Mouse (Mus musculus): Measurements from ENCODE around the gene Ccdc80. TPM values are rescaled to one million over a fixed set of nuclear protein-coding genes. Genes with fewer than 3 reads are reported as not detected.
A peak's percentile ranks its signal among the peaks of the same experiment; 100 is the strongest.

Ccdc80 gene
- total RNA-seq (2021), result 1 to 10 TPM; 1.9 to 3.1 TPM
- long read RNA-seq, partial matches to known transcripts, result 2 of 5 reads
- long read RNA-seq, other reads (novel, unspliced or antisense), result 0 of 5 reads

DNA sequence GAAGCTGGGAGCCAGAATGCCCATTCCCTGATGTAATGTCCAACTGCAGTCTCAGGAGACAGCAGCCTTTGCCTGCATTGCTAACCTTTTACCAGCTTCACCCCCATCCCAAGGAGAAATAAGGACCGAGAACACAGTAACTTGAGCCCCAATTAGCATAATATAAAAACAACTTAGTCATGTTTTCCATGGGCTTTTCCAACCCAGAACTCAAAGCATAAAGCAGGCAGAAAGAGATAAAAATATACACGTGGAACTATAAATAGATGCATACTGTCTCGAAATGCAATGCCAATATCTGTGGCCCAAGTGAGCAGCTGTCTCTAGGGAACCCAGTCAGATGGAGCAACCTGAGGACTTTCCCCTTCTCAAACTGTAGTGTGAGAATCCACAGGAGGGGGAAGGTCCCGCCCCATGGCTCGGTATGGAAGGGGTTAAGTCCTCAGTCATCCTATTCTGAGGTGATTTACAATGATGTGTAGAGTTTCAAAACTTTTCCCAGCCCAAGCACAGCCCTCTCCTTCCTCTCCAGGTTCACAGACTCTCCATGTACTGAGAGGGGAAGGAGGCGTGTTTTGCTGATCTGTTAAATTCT, at the start of gene Ccdc80:
Gene Ccdc80 (plus strand): TSS at position 266 of the 595 bp plus-strand sequence.
- no peak for DNase-seq (ENCODE audit: low spot score in 2 of 2)

DNA sequence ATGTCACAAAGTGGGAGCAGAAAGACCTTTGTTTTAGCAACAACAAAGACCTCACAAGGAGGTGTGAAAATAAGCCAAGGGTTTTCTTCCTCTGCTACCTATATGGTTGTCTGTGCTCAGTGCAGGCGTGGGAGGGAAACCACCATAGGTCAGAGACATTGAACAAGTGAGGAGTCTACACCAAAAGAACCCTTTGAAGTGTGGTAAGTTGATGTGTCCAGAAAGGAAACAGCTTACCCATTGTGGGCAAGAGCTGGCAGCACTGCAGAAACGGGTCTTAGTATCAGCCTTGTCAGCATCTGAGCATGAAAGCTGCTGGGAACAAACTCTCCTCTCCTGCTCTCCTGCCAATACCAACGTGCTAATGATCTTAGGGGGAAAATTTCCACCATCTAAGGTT, 48.4 kb upstream of the Ccdc80 start:
- no peak for DNase-seq (ENCODE audit: low spot score in 2 of 2)

DNA sequence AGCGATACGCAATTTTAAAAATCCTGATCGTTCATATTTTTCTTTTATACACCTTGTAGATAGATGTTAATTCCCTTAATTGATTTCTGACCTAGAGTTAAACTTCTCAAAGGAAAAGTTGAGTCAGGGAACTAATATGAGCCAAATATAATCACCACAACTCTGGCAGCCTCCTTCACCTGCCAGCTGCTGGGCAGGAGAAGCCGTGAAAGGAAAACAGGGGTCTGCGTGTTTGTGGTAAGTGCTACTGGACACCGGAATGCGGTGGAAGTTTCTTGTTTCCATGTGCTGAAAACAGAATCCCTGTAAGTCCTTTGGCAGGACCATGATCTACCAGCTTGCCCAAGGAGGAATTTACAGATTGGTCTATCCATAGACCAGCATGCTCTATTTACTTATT, 36.0 kb upstream of the Ccdc80 start:
- DNase-seq (ENCODE audit: low spot score in 2 of 2), result no peak

DNA sequence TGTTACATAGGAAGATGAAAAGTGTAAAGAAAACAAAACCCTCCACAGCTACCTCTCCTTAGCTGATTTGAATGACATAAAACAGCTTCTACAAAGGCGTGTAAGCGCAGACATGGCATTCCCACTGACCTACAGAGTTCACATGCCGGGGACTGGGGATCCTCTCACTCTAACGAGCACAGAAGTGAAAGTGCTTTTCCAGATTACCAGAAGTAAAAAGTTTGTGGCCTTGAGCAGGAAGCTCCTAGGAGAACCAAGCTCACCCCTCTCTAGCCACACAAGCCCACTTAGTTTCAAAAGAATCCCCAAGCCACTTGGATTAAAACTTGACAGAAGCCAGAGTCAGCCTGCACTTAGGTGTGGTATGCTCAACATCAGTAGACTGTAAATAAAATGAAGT, 35.3 kb upstream of the Ccdc80 start:
- no peak for DNase-seq (ENCODE audit: low spot score in 2 of 2)

DNA sequence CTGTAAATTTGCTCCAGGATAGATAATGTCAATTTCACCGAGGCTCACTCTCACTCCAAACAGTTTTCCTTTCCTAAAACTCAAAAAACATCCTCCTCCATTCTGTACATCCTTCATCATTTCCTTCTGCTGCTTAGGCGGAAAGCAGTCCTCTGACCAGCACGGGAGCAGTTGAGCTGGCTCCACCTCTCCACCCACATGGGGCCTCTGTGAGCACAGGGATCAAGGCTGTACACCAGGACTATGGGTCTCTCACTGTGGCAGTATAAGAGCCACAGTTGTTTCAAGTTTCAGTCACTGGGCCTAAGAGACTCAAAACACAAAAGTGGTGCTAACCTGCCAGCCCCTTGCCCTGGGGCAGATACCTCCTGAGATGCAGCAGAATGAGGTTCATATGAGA, 32.1 kb upstream of the Ccdc80 start:
- no peak for DNase-seq (ENCODE audit: low spot score in 2 of 2)

DNA sequence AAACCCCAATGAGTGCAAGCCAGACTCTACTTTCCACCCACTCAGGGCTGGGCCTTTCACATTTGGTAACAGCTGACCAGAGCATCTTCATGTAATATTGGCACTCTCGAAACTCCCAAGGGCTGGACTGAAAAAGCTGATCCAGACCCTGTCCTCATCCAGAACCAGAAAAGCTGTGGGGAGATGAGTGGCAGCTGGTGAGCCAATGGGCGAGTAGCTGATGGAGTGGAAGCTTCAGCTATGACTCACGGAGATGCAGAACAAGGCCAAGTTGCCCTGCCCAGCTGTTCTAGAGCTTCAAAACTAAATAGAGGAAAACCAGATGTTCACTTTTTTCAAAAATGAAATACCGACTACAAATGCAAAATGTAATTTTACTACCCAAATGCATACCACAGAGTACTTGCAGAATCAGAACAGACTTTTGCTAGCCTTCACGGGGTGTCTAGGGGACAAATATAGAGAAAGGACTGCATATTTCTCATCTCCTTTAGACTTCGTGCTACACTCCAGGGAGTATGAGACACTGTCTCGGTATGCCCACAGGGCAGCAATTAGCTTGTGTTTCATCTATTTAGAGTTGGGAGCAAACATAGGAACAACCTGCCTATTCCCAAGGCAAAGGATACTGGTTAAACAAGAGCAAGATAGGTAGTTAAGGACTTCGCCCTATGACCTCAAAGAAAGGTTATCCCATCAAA, 22.7 kb upstream of the Ccdc80 start:
- DNase-seq (ENCODE audit: low spot score in 2 of 2), result no peak

DNA sequence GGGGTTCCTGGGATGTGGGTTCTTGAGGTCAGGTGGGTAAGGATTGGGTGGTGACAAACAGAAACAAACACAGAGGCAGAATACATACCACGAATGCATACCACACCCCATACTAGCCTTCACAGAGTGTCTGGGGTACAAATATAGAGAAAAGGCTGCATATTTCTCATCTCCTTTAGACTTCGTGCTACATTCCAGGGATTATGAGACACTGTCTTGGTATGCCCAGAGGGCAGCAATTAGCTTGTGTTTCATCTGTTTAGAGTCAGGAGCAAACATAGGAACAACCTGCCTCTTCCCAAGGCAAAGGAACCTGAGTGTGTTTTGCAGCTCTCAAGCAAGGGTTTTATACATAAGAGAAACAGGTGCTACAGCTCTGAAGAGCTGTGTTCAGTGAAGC, 21.8 kb upstream of the Ccdc80 start:
- DNase-seq (ENCODE audit: low spot score in 2 of 2), result no peak

DNA sequence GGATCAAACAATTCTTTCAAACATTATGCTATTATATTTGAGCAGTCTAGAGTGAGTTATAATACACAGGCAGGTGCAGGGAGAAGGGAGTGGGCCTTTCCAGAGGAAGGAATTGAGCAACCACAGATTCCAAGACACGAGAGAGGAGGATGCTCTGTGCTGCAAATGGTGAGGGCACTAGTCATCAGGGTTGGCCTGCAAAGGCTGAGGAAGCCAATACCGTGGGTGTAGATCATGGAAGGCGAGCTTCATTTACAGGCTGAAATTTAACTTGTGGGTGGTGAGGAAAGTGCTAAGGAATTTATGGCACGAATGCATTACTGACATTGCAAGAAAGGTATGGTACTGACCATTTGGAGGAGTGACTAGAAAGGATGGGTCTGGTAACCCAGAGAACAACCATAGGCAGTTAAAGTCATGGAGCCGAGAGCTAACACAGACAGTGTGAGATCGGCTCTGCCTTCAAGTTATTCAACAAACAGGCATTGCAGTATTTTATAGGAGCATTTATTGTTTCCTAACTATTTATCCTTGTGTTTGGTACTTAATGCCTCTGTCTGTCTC, 15.6 kb upstream of the Ccdc80 start:
- DNase-seq (ENCODE audit: low spot score in 2 of 2), result no peak

DNA sequence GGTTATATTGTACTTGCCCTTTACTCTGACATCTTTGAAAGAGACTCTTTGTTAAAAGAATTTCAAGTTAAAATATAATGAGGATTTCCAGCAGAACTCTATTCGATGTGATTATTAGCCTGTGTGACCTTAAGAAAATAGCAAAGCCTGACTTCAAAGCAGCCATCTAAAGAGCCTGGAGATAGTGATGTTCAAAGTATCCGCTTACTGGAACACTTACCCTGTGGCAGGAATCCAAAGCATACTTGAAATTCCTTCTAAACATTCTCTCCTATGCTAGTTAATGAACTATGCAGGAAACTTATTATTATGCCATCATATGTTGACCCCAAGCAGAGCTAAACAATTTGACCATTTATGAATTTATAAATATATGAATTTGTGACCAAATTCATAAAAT, 13.9 kb upstream of the Ccdc80 start:
- no peak for DNase-seq (ENCODE audit: low spot score in 2 of 2)

DNA sequence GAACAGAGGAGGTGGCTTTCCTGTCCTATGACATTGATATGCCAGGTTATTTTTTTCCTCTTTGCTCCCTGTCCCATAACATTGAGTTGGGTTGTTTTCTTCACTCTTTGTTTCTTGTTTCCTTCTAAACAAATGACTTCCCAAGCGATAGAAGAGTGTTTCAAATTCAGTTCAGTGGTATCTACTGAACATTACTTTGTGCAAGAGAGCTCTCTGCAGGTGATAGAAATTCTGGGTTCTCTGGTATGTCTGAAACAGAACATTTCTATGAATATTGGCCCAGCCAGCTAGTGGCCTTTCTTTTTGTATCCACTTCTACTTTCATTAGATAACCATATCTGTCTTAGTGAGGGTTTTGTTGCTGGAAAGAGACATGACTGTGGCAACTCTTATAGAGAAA, 4.4 kb upstream of the Ccdc80 start:
- no peak for DNase-seq (ENCODE audit: low spot score in 2 of 2)

DNA sequence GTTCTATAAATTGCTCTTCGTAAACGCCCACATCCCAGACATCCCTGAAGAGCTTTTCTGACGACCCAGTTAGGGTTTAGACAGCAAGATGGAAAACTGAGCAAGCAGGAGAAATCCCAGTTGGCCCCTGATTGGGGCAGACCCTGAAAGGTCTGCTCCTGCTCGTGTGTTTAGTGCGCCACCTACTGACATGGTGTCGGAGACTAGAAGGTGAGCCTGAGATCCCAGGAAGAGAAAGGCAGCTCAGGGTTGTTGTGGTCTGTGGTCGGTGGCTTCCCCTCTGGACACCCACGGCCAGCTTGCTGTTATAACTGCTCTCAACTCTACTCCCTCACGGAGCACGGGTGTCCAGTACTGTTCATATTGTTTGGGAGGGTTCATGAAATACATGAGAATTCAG, 3.2 kb upstream of the Ccdc80 start:
- DNase-seq (ENCODE audit: low spot score in 2 of 2), result peak; percentile 29 to 82

DNA sequence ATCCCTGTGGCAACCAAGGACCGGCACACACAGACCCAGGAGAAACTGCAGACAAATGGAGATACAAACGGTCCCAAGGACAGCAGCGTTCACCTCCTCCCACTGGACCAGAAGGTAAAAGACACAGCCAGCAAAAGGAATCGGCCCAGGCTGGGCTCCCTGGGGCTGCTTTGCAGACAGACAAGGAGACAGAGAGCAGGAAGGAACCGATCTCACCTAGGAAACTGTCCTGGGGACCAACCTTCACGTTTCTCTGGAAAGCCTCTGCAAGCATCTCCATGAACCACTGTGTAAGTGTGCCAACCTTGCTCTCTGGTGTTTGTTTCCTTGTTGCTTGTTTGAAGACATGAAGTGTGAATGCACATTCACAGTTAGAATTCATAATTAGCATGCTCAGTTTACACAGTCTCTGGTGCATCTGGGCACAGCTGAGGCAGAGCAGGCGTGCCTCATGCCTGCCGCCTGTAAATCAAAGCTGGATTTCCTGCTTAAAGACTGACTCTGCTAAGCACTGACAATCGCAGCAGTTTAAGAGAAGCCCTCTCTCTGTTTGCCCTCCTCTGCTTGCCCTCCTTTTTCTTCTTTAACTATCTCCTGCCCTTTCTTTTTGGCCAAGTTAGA, 1.0 kb downstream of the Ccdc80 start:
- DNase-seq (ENCODE audit: low spot score in 2 of 2), result no peak

DNA sequence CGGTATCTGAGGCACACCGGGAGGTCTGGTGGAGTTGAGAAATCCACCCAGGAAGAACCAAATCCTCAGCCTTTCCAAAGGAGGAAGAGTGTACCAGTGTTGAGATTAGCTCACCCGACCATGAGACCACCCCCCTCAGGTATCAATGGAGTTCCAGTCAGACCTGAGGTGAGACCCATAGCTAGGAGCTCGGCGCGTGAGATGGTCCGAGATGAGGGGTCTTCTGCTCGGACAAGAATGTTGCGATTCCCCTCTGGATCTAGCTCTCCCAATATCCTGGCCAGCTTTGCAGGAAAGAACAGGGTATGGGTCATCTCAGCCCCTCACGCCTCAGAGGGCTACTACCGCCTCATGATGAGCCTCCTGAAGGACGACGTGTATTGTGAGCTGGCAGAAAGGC, 1.8 kb downstream of the Ccdc80 start:
- DNase-seq (ENCODE audit: low spot score in 2 of 2), result no peak

DNA sequence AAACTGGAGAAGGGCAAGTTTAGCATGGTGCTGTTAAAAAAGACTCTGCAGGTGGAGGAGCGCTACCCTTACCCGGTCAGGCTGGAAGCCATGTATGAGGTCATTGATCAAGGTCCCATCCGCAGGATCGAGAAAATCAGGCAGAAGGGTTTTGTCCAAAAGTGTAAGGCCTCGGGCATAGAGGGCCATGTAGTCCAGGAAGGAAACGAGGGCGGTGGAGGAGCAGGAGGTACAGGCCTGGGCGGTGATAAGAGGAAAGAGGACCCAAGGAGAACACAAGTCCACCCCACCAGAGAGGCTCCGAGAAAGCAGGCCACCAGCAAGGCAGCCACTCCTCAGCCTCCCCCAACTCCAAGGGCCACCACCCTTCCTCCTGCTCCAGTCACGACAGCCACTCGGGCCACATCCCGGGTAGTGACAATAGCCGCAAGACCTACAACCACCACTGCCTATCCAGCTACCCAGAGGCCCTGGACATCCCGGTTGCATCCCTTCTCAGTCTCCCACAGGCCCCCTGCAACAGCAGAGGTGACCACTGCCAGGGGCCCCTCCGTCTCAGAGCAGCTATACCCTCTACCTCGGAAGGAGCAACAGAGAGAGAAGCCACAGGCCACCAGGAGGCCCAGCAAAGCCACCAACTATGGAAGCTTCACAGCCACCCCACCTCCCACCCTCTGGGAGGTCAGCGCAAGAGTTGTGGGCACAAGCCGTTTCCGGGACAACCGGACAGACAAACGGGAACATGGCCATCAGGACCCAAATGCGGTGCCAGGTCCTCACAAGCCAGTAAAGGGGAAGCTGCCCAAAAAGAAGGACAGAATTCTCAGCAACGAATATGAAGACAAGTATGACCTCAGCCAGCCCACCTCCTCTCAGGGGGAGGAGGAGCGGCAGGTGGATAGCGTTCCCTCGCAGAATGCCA, 2.6 kb downstream of the Ccdc80 start:
- DNase-seq (ENCODE audit: low spot score in 2 of 2), result peak in 1 of 2 experiments; percentile 15

DNA sequence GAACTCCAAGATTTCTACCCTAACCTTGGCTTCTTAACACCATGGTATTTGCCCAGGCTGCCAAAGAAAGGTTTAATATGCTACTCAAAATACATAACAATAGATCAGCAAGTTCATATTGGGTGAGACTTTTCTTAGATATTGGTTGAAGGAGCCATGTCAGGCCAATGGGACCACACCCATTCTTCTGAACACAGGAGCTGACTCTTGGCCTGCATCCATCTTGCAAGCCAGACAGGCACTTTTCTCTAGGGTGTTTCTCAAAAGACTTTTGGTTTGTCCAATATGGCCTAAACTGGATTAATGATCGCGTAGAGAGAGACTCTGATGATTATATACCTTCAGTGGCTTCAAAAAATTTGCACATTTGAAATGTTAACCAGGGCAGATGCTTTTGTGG, 4.3 kb downstream of the Ccdc80 start:
- DNase-seq (ENCODE audit: low spot score in 2 of 2), result no peak

DNA sequence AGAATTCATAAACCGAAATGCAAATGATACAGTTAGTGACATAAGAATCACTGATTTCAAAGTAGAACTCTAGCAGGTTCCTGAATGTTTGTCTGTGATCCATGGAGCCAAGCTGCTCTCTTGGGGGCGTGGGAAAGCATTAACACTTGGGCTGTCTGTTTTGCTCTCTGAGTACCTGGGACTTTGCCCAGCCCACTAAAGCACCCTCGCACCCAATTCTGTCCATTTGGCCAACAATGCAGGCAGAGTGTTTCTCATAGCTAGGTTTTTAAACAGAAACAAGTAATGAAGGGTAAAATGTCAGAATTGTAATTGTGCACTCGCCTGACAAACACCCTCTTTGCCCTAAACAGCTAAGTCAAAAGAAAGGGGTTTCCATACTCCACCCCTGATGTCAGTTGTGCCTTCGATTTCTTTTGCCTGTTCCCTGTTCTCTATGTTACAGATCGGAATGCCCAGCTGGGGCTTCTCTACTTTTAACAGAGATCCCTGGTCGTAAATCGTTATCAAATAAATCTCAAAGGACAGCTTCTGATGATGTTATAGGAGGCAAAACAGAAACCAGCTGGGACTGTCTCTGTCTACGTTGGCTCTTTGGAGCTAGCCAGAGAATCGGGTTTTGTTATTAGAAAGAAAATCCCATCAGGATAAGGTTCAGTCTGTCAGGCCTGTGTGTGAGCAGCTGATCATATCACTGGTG, 5.1 kb downstream of the Ccdc80 start:
- DNase-seq (ENCODE audit: low spot score in 2 of 2), result no peak

DNA sequence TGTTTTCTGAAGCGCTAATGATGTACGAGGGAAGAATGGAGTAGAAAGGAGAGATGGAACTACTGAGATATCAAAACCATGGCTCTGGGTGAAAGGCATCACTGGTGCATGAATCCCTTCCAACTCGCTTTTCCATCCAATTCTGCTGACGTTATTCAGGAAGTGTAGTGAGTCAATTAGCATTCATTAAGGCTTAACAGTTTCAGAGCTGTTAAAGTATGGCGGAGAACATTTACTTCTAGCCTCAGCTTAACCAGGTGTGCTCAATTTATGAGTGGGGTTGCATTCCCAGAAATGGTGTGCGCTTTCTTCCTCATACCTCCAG, 5.6 kb downstream of the Ccdc80 start:
- no peak for DNase-seq (ENCODE audit: low spot score in 2 of 2)

DNA sequence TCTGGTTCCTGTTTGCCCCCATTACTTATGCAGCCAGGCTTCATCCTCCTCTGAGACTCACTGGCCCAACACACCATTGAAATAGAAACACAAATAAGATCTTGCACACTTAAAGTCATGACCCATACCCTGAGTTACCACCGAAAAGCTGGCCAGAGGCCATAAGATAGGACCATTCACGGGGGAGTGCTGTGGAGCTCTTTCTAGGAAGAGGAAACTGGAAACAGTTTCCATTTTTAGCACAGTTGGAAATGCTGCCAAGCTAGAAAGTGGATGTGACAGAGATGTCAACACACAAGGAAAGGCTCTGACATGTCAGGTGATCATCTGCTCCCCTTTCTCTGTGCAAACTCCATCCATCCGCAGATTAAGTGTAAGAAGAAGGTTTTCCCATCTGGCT, 7.7 kb downstream of the Ccdc80 start:
- no peak for DNase-seq (ENCODE audit: low spot score in 2 of 2)

DNA sequence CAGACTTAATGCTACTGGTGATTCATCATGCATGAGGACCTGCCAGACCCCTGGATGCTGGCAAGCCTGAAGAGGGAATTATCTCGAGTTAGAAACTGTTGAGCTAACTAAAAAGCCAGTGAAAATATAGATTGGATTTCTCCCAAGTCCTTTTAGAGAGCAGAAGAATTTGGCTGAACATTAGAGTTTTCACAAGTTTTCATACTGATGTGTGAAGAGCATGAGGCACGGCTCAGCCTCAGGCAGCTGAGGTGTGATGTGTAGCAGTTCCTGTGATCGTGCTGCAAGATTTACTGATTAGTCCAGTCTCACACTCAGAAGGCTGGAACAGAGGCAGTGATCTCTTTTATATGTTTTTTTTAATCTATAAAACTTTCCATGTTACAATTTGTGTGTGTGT, 11.8 kb downstream of the Ccdc80 start:
- DNase-seq (ENCODE audit: low spot score in 2 of 2), result no peak

DNA sequence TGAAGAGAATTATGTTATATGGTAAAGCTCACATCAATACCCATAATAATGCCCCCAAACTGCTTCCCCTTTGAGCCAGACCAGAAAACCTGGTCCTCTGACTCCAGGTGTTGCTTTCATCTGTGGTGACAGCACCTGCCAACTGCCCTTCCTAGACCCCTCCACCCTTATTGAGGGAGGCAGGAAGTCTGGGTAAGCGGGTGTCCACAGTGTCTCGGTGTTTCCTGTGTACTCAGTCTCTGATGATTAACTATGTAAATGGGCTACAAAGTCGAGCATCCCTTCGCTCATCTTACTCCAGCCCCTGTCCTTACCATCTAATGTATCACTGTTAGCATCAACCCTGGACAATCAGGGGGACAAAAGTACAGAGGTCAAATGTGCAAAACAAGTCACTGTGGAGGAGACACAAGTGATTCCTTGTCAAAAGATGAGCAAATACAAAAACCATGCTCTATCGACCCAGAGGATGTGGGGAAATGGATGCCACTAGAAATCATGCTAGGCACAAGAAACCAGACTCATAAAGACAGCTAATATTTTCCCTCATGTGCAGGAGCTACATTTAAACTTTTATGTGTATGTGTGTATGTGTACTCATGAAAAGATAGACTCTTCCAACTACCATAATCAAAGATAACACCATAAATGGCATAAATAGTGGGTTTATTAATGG, 15.1 kb downstream of the Ccdc80 start:
- DNase-seq (ENCODE audit: low spot score in 2 of 2), result no peak
